Mouse (Mus musculus) frontal cortex, adult 2 months (tissue): ENCODE data around the gene Nol9. TPM values are rescaled to one million over a fixed set of nuclear protein-coding genes. Genes with fewer than 3 reads are reported as not detected.
"Not testable (repeated sequence)": the region's sequence is repeated elsewhere in the genome, so short reads cannot be mapped to it uniquely, and the experiment has no call there.

Experiments used
- DNase-seq, 2 experiments: peaks; one replicate each; pipeline ENCODE4 v3.0.0; 2022; ENCODE audit warnings: low spot score in 1 of 2; ENCODE audit errors: extremely low spot score in 1 of 2
- polyA plus RNA-seq: library from polyadenylated mRNA; depleted of rRNA; stranded (reverse); fragments of >200 nt; gene quantifications from 2 replicates; pipeline ENCODE4 v1.2.3, GENCODE M21; 2012

Gene Nol9
- polyA plus RNA-seq, 1 experiment = 15.9 TPM

DNA sequence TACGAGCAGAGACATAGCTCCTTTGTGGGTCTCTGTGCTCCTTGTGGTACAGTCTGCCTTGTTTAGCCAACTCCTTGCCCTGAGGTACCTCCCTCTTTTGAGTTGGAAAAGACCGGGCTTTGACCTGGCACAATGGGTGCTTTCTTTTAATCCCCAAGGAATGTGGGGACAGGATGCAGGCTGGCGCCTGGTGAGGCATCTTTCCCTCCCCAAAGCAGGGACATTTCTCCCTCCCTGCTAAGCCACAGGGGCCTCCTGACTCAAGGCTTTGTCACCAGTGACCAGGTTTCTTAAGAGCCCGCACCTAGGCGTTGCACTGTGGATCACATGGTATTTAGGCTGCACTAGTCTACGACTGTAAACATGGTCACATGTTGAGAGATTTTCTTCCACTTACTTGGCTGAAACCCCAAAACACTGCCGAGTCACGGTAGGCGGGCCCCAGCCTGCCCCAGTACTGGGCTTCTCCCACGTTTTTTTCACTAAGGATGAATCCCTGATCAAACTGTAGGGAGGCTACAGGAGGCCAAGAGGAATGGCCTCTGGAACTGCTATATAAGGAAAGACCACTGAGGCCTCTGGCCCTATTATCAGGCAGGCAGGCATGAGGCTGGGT lies 28.9 kb upstream of the Nol9 start:
- DNase-seq = peak in 1 of 2 experiments; percentile 57

DNA sequence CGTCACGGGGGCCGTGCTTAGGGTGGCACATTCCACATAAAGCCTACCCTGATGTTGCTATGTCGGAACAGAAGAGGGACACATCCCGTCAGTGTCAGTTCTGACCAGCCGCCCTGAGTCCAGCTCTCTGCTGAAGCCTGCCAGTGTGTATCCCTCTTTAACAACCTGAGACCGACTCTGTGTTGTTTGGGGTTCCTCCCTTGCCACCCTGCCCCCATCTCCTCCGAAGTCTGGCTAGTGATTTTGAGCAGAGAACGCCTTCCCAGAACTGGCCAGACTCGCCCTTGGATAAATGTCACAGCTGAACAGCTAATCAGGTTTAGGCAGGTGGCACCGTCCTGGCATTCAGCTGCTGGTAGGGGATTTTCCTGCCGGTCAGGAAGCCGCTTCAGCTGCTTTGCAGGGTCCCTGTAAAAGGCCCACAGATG lies 28.4 kb upstream of the Nol9 start:
- no peak for DNase-seq

DNA sequence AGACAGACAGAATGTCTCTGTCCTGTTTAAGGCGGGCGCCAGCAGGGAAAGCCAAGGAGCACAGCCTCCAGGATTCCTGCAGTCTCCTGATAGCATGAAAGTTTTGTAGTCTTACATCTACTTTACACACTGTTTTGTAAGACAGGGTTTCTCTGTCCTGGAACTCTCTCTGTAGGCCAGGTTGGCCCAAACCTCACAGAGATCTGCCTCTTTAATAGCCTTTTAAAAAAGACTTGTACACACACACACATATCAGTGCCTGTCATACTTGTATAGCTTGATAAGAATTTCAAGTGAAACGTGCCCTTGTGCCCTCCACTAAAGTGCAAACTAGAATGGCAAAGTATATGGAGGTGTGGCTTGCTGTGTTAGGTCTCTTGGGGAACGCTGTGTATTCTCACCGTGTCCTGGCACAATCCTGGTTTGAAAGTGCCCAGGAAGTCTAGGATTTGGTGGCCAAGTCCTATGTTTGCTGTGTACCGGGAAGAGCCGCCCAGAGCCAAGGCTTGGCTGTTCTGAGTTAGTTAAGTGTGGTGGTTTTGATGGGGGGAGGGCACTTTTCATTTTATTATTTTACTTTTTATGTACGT lies 27.9 kb upstream of the Nol9 start:
- DNase-seq = no peak

DNA sequence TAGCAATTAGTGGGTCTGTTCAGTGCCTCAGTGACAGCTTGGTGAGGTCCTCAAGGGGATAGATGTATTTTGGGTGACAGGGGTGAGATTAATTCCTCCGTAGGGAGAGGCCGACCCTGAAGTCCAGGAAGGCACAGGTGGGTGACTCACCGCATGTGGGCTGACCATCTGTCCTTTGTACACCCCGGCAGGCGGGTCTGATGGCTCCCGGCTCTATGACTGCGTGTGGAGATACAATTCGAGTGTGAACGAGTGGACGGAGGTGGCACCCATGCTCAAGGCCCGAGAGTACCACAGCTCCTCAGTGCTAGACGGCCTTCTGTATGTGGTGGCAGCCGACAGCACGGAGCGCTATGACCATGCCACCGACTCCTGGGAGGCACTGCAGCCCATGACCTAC lies 27.0 kb upstream of the Nol9 start:
- no peak for DNase-seq

DNA sequence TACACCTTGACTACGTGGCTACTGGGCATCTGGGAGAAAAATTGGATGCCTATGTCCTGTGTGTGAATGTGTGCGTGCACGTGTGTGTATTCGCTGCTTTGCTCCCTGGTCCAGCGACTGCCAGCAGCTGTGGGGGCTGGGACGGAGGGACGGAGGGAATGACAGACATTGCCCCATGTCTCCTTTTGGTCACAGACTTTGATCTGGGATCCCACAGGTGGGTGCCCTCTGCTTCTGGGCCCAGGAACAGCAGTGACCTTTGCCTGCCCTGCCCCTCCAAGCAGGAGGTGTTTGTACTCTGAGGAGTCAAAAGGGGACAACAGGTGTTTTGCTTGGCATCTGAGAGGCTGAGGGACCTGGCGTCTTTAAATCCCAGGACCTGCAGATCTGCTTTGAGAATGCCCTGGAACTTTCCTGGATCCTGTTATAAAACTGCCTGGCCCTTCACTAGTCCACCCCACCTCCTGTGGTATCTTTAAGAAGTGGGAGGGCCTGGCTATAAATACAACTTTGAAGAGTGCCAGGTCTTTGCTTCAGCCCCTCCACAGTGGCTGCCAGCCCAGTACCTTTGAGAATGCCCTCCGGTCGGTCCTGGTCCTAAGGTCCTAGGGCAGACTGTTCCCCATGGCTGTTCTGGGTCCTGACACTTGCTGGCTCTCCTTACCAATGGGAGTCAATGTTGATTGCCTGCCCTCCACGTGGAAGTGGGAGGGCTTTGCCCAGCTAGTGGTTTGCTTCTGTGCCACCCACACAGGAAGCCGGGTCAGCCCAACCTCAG lies 25.9 kb upstream of the Nol9 start:
- DNase-seq = no peak

DNA sequence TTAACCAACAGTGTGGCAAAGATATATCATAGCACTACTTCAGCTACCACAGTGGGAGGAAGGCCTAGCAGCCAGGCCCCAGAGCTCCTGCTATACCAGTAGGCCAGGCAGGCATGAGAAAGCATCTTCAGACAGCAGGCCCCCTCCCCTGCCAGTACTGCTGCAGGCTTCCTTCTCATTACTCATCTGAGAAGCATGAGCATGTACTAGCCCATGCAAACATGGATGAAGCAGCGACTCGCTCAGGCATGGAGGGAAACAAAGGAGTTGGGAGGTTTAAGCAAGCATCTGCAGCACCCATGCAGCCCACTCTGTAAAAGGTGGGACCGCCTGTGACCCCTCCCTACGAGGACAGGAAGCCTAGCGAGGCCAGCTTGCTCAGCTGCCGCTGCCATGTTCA lies 20.0 kb upstream of the Nol9 start:
- DNase-seq = no peak

DNA sequence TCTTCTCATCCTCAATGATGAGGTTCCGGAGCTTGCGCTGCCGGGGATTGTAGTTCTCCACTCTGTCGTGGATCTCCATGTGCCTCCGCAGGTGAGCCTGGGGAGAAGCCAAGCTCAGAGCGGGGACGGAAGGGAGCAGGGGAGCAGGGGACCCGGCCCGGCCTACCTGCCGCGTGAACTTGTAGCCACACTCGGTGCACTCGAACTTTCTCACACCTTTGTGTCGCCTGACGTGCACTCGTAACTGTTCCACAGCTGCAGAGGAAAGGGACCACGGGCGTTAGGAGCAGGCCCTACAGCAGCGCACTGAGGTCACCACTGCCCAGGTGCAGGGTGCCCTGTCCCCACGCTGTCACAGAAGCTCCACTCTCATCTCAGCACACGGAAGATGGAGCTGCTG lies 19.1 kb upstream of the Nol9 start:
- no peak for DNase-seq

- no peak for DNase-seq
Observed at GRCm38 (mm10) chr4:152021568-152022097, 17.5 kb upstream of the Nol9 start.

DNA sequence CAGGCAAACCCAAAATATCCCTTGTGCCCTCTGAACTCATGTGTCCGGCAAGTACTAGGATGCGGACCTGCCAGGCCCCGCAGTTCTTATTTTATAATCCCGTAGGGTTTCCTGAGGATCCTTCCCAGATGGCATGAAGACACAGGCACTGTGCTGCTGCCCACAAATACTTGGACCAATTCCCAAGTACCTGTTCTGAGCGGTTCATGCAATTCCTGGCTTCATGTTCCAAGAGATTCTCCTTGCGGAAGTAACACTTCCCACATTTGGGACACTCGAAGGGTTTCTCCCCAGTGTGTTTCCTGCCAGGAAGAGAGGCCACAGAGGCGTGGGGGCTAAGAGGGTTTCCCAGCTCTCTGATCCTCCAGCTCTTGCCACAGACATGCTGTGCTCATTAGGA lies 16.6 kb upstream of the Nol9 start:
- DNase-seq = no peak

DNA sequence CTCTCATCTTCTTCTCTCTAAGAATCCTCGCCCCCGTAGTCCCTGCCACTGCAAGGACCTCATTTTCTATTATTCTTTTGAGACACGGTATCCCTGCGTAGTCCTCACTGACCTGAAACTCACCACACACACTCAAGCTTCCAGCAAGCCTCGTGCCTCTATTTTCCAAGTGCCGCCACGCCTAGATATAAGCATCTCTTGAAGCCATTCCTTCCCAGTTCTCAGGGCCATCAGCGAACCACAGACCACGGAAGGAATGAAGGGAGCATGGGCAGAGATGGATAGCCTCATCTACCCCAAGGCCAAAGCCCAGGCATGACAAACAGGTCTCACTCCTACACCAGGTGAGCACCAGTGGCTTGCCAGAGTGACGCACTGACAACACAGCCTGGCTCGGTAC lies 14.6 kb upstream of the Nol9 start:
- DNase-seq = no peak

DNA sequence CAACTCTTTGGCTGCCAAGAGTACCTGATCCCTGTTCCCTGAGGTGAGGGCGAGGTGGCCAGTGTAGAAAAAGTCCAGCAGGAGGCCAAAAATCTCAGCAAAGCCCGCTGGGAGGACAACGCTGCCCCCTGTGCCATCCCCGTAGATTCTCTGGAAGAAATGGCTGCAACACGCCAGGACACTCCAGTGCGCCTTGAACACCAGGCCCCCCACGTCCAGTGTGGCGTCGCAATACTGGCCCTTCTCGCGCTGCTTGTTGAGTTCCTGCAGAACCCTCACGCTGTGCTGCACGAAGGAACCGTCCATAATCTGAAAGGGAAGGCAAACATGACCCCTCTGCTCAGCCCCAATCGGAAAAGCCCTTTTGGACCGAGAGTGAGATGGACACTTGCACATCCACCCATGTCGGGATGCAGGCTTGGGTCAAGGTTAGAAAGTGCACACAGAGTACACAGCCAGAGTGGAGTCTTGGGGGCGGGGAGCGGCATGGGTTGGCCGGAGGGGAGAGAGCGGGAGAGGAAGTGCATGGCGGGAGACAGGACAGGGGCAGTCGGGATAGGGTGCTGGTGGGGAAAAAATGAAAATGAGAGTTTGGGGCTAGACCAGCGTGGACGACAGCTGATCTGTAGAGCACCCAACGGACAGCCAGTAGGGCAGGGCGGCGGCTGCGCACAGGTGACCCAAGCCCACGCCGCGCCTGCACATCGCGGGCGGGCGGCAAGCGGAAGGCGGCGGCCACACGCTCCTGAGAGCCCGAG lies 12.2 kb upstream of the Nol9 start:
- DNase-seq = no peak

DNA sequence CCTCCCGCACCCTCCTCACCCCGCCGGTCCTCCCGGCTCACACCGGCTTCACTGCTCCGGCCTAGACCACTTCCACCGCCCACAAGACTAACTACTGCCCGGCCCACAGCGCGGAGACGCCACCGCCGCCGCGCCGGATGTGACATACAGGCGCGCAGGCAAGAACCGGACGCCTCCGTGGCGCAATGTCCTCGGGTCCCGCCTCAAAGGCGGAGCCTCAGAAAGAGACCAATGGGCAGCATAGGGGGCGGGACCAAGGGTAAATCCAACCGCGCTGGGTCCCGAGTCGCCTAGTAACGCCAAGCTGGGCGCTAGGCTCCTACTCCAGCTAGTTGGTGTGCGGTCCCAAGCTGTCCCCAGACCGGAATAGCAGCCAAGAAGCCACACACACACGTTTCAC lies 11.6 kb upstream of the Nol9 start, which contains the start of gene Zbtb48:
TSS of gene Zbtb48 (minus strand) at position 148 of the 400 bp plus-strand sequence.
- DNase-seq = peak; percentile 96 to 97

DNA sequence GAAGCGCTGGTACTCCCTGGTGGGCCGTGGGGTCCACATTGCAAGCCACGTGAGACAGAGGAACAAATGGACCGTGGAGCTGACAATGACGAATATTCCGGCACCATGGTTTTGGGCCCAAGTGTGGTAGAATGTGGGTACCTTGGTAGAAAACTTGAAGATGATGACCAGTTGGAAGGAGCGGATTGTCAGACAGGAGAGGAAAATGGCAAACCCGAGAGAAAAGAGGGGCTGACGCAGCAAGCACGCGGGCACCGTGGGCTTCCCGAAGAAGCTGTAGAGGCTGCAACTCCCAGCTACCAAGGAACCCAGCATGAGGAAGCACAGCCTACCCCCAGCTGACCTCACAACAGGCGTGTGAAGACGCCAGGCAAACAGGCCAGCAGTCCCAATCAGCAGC lies 10.7 kb upstream of the Nol9 start:
- no peak for DNase-seq

DNA sequence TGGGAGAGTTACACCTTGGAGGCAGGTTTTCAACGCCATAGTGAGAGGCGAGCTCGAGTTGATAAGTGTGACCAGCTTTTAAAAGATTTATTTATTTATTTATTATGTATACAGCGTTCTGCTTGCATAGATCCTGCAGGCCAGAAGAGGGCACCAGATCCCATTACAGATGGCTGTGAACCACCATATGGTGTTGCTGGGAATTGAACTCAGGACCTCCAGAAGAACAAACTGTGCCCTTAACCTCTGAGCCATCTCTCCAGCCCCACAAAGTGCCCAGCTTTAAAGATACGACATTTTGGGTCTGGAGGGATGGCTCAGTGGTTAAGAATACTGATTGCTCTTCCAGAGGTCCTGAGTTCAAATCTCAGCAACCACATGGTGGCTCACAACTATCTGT lies 10.0 kb upstream of the Nol9 start:
- DNase-seq = no peak

GRCm38 (mm10) chr4:152029997-152030396 lies 9.1 kb upstream of the Nol9 start:
- DNase-seq = no peak

GRCm38 (mm10) chr4:152032922-152033321 lies 6.2 kb upstream of the Nol9 start:
- no peak for DNase-seq

DNA sequence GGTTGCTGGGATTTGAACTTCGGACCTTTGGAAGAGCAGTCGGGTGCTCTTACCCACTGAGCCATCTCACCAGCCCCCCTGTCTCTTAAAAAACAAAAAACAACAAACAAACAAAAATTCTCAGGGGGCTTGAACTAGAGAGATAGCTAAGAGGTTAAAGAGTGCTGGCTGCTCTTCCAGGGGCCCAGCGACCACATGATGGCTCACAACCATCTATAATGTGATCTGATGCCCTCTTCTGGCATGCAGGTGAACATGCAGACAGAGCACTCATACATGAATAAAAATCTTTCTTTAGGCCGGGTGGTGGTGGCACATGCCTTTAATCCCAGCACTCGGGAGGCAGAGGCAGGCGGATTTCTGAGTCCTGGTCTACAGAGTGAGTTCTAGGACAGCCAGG lies 2.7 kb upstream of the Nol9 start:
- DNase-seq = not testable (repeated sequence)

DNA sequence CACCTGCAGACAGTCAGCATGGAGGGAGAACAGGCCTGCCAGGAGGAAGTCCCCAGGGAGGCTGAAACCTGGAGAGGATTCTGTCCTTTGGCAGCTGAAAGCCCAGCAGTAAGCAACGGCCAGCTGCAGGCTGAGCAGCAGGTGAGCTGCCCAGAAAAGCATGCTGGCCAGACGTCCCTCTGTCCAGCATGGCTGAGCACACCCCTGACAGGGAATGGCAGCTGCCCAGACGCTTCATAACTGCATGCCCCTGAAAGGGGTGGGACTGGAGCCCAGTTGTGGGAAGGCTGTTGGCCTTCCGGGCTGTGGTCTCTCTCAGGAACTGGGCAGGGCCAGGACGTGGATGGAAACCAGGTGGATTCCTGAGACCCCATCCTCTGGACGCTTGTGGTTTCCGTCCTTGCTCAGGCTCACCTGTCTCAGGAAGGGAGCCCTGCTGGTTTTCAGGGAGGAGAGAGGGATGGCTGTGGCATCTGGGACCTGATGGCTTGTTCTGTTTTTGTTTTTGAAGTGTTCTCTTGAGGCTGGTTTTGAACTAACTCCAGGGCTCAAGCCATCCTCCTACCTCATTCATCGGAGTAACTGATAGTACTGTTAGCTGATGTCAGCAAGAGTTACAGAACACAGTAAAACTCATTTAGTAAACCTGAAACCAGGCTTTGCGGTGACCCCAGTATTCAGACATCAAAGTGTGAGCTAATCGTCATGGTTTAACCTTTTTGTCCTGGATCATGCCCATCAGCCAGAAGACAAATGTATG lies 716 bp upstream of the Nol9 start, which contains the start of gene Tas1r1:
TSS of gene Tas1r1 (minus strand) at position 344 of the 760 bp plus-strand sequence.
- no peak for DNase-seq

DNA sequence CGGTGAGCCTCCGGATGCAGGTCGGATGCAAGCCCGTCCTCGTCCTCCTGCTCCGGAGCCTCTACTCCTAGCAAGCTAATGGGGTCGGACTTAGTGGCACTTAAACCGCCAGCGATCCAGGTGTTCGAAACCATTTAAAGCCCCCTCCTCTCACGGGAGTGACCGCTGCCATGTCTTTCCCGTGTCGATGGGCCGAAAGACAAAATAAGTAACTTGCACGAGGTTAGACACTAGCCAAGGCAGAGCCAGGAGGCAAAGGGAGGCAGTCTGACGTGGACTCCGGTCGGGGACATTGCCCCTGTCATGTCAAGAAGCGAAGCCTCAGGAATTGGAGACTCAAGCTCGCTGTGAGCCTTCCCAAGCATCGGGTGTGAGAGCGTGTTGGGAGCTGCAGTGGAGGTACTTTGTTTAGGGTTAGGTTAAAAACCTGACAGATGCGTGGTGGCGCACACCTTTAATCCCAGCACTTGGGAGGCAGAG lies 750 bp downstream of the Nol9 start:
- no peak for DNase-seq
